Mouse (Mus musculus): ENCODE results near the gene Rwdd2a. TPM values are rescaled to one million over a fixed set of nuclear protein-coding genes. Genes with fewer than 3 reads are reported as not detected.
"Not testable (repeated sequence)": the region's sequence is repeated elsewhere in the genome, so short reads cannot be mapped to it uniquely, and the experiment has no call there.

Rwdd2a gene
- polyA plus RNA-seq, 1 experiment from 2014 or later = 13.5 TPM

GRCm38 (mm10) chr9:86596983-86597382 is 25.2 kb downstream of the Rwdd2a start:
- not testable (repeated sequence) for ATAC-seq (ENCODE audit: low read depth); H3K4me1 ChIP-seq (replicated peaks); H3K27me3 ChIP-seq; H3K36me3 ChIP-seq; H3K9ac ChIP-seq; H3K4me2 ChIP-seq; H3K4me3 ChIP-seq; H3K27ac ChIP-seq (replicated peaks); H3K9me3 ChIP-seq

GRCm38 (mm10) chr9:86599723-86600303 is 28.0 kb downstream of the Rwdd2a start:
- no peak overlapping the region for H3K9ac ChIP-seq
- H3K9me3 ChIP-seq = no peaks in the 10 kb centered on the region
- no peaks in the 10 kb centered on the region for H3K4me1 ChIP-seq (replicated peaks)
- H3K4me3 ChIP-seq = no peak overlapping the region
- H3K4me2 ChIP-seq = no peak overlapping the region
- H3K27me3 ChIP-seq = no peaks in the 10 kb centered on the region
- WGBS = 64% methylated on average over 8 of the region's 8 CpGs
- no peaks in the 10 kb centered on the region for H3K36me3 ChIP-seq
- no peak overlapping the region for H3K27ac ChIP-seq (replicated peaks)
- ATAC-seq (ENCODE audit: low read depth) = no peak

GRCm38 (mm10) chr9:86605776-86606175 is 34.0 kb downstream of the Rwdd2a start:
- Histone ChIP-seq H3K4me3 (no peak overlapping the region), H3K4me1 (replicated peaks) (no peaks in the 10 kb centered on the region), H3K9ac (no peak overlapping the region), H3K36me3 (no peaks in the 10 kb centered on the region), H3K27ac (replicated peaks) (no peak overlapping the region), H3K9me3 (no peaks in the 10 kb centered on the region), H3K4me2 (no peak overlapping the region), H3K27me3 (no peaks in the 10 kb centered on the region)
- WGBS = 85% methylated on average over 6 of the region's 6 CpGs
- ATAC-seq (ENCODE audit: low read depth) = no peak

GRCm38 (mm10) chr9:86612091-86612490 is 40.3 kb downstream of the Rwdd2a start:
- H3K36me3 ChIP-seq = peaks cover 8% of the 10 kb centered on the region; the same call in 1 of the 2 replicates
- H3K9ac ChIP-seq = no peak overlapping the region
- no peak for ATAC-seq (ENCODE audit: low read depth)
- WGBS = 92% methylated on average over 4 of the region's 4 CpGs
- no peaks in the 10 kb centered on the region for H3K27me3 ChIP-seq
- H3K27ac ChIP-seq (replicated peaks) = no peak overlapping the region
- H3K4me2 ChIP-seq = no peak overlapping the region
- no peaks in the 10 kb centered on the region for H3K4me1 ChIP-seq (replicated peaks)
- no peak overlapping the region for H3K4me3 ChIP-seq
- no peaks in the 10 kb centered on the region for H3K9me3 ChIP-seq

GRCm38 (mm10) chr9:86615765-86616164 is 44.0 kb downstream of the Rwdd2a start:
- Histone ChIP-seq H3K27me3 (no peaks in the 10 kb centered on the region), H3K9ac (no peak overlapping the region)

GRCm38 (mm10) chr9:86617837-86618492 is 46.2 kb downstream of the Rwdd2a start:
- H3K4me3 ChIP-seq = no peak overlapping the region
- no peak for ATAC-seq (ENCODE audit: low read depth)
- no peaks in the 10 kb centered on the region for H3K27me3 ChIP-seq
- no peaks in the 10 kb centered on the region for H3K9me3 ChIP-seq
- H3K4me2 ChIP-seq = no peak overlapping the region
- no peak overlapping the region for H3K27ac ChIP-seq (replicated peaks)
- 82% methylated on average over 7 of the region's 7 CpGs for WGBS
- H3K9ac ChIP-seq = no peak overlapping the region
- H3K36me3 ChIP-seq = no peaks in the 10 kb centered on the region
- H3K4me1 ChIP-seq (replicated peaks) = 0 out of 2 replicates have a peak, but pooled peaks cover 5% of the 10 kb centered on the region

More at GRCm38 (mm10) chr9:86615765-86616164, 44.0 kb downstream of the Rwdd2a start:
- WGBS = 96% methylated on average over 1 of the region's 1 CpGs
- H3K4me1 ChIP-seq (replicated peaks) = 0 out of 2 replicates have a peak, but pooled peaks cover 5% of the 10 kb centered on the region
- H3K9me3 ChIP-seq = no peaks in the 10 kb centered on the region
- no peak overlapping the region for H3K4me3 ChIP-seq
- no peak overlapping the region for H3K4me2 ChIP-seq
- no peak for ATAC-seq (ENCODE audit: low read depth)
- H3K36me3 ChIP-seq = peaks cover 8% of the 10 kb centered on the region; the same call in 1 of the 2 replicates
- no peak overlapping the region for H3K27ac ChIP-seq (replicated peaks)

GRCm38 (mm10) chr9:86619341-86620139 is 47.7 kb downstream of the Rwdd2a start:
- Histone ChIP-seq H3K4me2 (no peak overlapping the region), H3K9ac (no peak overlapping the region), H3K27ac (replicated peaks) (no peak overlapping the region), H3K36me3 (no peaks in the 10 kb centered on the region), H3K4me3 (no peak overlapping the region), H3K9me3 (no peaks in the 10 kb centered on the region), H3K27me3 (no peaks in the 10 kb centered on the region), H3K4me1 (replicated peaks) (peaks cover 8% of the 10 kb centered on the region)
- ATAC-seq (ENCODE audit: low read depth) = no peak
- 76% methylated on average over 10 of the region's 10 CpGs for WGBS

GRCm38 (mm10) chr9:86622062-86622461 is 50.3 kb downstream of the Rwdd2a start:
- peaks cover 8% of the 10 kb centered on the region for H3K4me1 ChIP-seq (replicated peaks)
- 42% methylated on average over 2 of the region's 2 CpGs for WGBS
- no peaks in the 10 kb centered on the region for H3K27me3 ChIP-seq
- H3K4me3 ChIP-seq = no peak overlapping the region
- no peak overlapping the region for H3K9ac ChIP-seq
- no peaks in the 10 kb centered on the region for H3K36me3 ChIP-seq
- ATAC-seq (ENCODE audit: low read depth) = peak; percentile 56
- H3K4me2 ChIP-seq = no peak overlapping the region
- H3K9me3 ChIP-seq = no peaks in the 10 kb centered on the region
- no peak overlapping the region for H3K27ac ChIP-seq (replicated peaks)

GRCm38 (mm10) chr9:86624039-86624438 is 52.2 kb downstream of the Rwdd2a start:
- WGBS = 72% methylated on average over 12 of the region's 12 CpGs
- Histone ChIP-seq H3K27me3 (no peaks in the 10 kb centered on the region), H3K4me2 (no peak overlapping the region), H3K36me3 (no peaks in the 10 kb centered on the region), H3K9me3 (no peaks in the 10 kb centered on the region), H3K4me1 (replicated peaks) (peaks cover 8% of the 10 kb centered on the region), H3K4me3 (no peak overlapping the region), H3K9ac (no peak overlapping the region), H3K27ac (replicated peaks) (no peak overlapping the region)
- ATAC-seq (ENCODE audit: low read depth) = no peak

Other genes with a start within 250 kb of the Rwdd2a start
- 7.2 and 9.7 TPM in 2 replicates for gene Ube2cbp, start 107.0 kb upstream of the Rwdd2a start, polyA plus RNA-seq (2015; fragmentation: Nextera tagmentation; extraction: Ambion mirVana)
- 28.4 and 28.8 TPM in 2 replicates for gene Dop1a, start 104.8 kb upstream of the Rwdd2a start, polyA plus RNA-seq (2015; fragmentation: Nextera tagmentation; extraction: Ambion mirVana)
- gene Pgm3, start 149 bp upstream of the Rwdd2a start, polyA plus RNA-seq (2015; fragmentation: Nextera tagmentation; extraction: Ambion mirVana) = 37.4 and 41.0 TPM in 2 replicates
- 36.8 and 38.3 TPM in 2 replicates for gene Me1, start 124.0 kb downstream of the Rwdd2a start, polyA plus RNA-seq (2015; fragmentation: Nextera tagmentation; extraction: Ambion mirVana)
- gene Prss35, start 171.7 kb downstream of the Rwdd2a start, polyA plus RNA-seq (2015; fragmentation: Nextera tagmentation; extraction: Ambion mirVana) = 11.7 and 13.5 TPM in 2 replicates